Mouse (Mus musculus) bone marrow macrophage, adult 2 months (primary cell): ENCODE results near the gene Tldc2.

ENCODE experiments used
- CTCF ChIP-seq: IDR thresholded peaks from 2 replicates; pipeline ENCODE4 v1.5.1; 2012; ENCODE audit warnings: low read depth, mild to moderate bottlenecking, low read length, moderate library complexity
- POLR2A ChIP-seq: IDR thresholded peaks from 2 replicates; pipeline ENCODE4 v1.6.1; 2012; ENCODE audit warnings: mild to moderate bottlenecking, low read depth, low read length, borderline replicate concordance

DNA sequence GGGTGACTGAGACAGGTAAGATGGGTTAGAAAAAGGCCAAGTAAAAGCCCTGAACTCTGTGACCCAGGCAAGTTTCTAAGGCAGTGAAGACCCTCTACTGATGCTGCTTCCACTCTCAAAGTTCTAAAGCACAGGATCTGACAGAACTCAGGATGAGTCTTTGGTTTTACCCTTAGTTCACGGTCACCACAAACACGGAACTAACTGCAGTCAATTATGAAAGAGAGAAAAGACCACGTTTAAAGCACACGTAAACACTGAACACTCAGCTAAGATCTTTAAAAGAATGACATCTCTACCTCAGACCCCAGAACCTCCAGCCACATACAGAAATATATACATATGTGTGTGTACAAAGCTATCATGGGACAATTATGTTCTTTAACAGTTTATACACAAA is 42.2 kb downstream of the Tldc2 start:
- no peak for TF ChIP-seq POLR2A
- TF ChIP-seq CTCF, result no peak
